Mouse (Mus musculus) MEL (cell line): ENCODE measurements around the gene Nt5dc2. TPM values are rescaled to one million over a fixed set of nuclear protein-coding genes. Genes with fewer than 3 reads are reported as not detected.

ENCODE experiments used
- DNase-seq: peaks from one replicate; pipeline ENCODE4 v3.0.0; 2011; ENCODE audit warnings: low read depth, low spot score
- H3K27ac ChIP-seq: 2 replicates; pipeline ENCODE4 v1.5.1; 2012; ENCODE audit warnings: low read depth, mild to moderate bottlenecking, control low read depth, low read length, moderate library complexity; ENCODE audit not compliant: control insufficient read depth
- H3K27me3 ChIP-seq, 2 experiments: fragments of 150-350 bp in 1 of 2; sonication (generic) in 1 of 2; 2 replicates each; pipeline ENCODE4 v1.6.1; 2012; ENCODE audit warnings: low read length in 2 of 2, mild to moderate bottlenecking in 2 of 2, improper control_type of control experiment in 1 of 2, moderate library complexity in 1 of 2; ENCODE audit not compliant: insufficient read depth in 2 of 2, control insufficient read depth in 1 of 2
- H3K36me3 ChIP-seq, 2 experiments: 2 replicates each; pipeline ENCODE4 v1.6.1; 2012 to 2014; ENCODE audit warnings: low read length in 2 of 2, improper control_type of control experiment in 1 of 2, inconsistent platforms in 1 of 2, mild to moderate bottlenecking in 1 of 2; ENCODE audit not compliant: insufficient read depth in 2 of 2, control insufficient read depth in 1 of 2
- H3K4me1 ChIP-seq, 2 experiments: fragments of 150-350 bp in 1 of 2; sonication (generic) in 1 of 2; 2 replicates each; pipeline ENCODE4 v1.6.1; 2012; ENCODE audit warnings: low read length in 2 of 2, improper control_type of control experiment in 1 of 2, mild to moderate bottlenecking in 1 of 2; ENCODE audit not compliant: insufficient read depth in 2 of 2, control insufficient read depth in 1 of 2
- H3K4me3 ChIP-seq, 2 experiments: fragments of 150-350 bp in 1 of 2; sonication (generic) in 1 of 2; 2 replicates each; pipeline ENCODE4 v1.5.1; 2012; ENCODE audit warnings: low read depth in 2 of 2, low read length in 2 of 2, mild to moderate bottlenecking in 2 of 2, moderate library complexity in 2 of 2, control low read depth in 1 of 2, improper control_type of control experiment in 1 of 2; ENCODE audit not compliant: control insufficient read depth in 1 of 2, insufficient read depth in 1 of 2
- H3K79me2 ChIP-seq: 2 replicates; pipeline ENCODE4 v1.6.1; 2012; ENCODE audit warnings: mild to moderate bottlenecking, low read length, moderate library complexity; ENCODE audit not compliant: control insufficient read depth, poor library complexity, insufficient read depth
- H3K9ac ChIP-seq: 2 replicates; pipeline ENCODE4 v1.6.1; 2012; ENCODE audit warnings: low read depth, mild to moderate bottlenecking, control low read depth, low read length, moderate library complexity; ENCODE audit not compliant: control insufficient read depth, poor library complexity, severe bottlenecking
- H3K9me3 ChIP-seq: fragments of 150-350 bp; sonication (generic); replicated peaks from 2 replicates; pipeline ENCODE4 v1.6.1; 2012; ENCODE audit warnings: mild to moderate bottlenecking, low read length, improper control_type of control experiment, moderate library complexity; ENCODE audit not compliant: insufficient read depth
- BHLHE40 ChIP-seq: IDR thresholded peaks from 2 replicates; pipeline ENCODE4 v1.6.1; 2012; ENCODE audit warnings: low read depth, mild to moderate bottlenecking, inconsistent platforms, low read length, improper control_type of control experiment, borderline replicate concordance
- CHD1 ChIP-seq: IDR thresholded peaks from 2 replicates; pipeline ENCODE4 v1.6.1; 2012; ENCODE audit warnings: low read depth, mild to moderate bottlenecking, inconsistent platforms, low read length, improper control_type of control experiment
- CHD2 ChIP-seq: IDR thresholded peaks from 2 replicates; pipeline ENCODE4 v1.6.1; 2011; ENCODE audit warnings: low read length, improper control_type of control experiment
- ELF1 ChIP-seq: IDR thresholded peaks from 2 replicates; pipeline ENCODE4 v1.6.1; 2014; ENCODE audit warnings: low read depth, mild to moderate bottlenecking, inconsistent platforms, low read length, improper control_type of control experiment, moderate library complexity
- ETS1 ChIP-seq: IDR thresholded peaks from 2 replicates; pipeline ENCODE4 v1.6.1; 2012; ENCODE audit warnings: low read depth, mild to moderate bottlenecking, inconsistent platforms, low read length, improper control_type of control experiment, moderate library complexity
- HCFC1 ChIP-seq: IDR thresholded peaks from 2 replicates; pipeline ENCODE4 v1.6.1; 2012; ENCODE audit warnings: low read depth, mild to moderate bottlenecking, inconsistent platforms, low read length, improper control_type of control experiment, moderate library complexity
- MAFK ChIP-seq: IDR thresholded peaks from 2 replicates; pipeline ENCODE4 v1.6.1; 2011; ENCODE audit warnings: low read depth, mild to moderate bottlenecking, low read length, improper control_type of control experiment, borderline replicate concordance
- MAX ChIP-seq: IDR thresholded peaks from 2 replicates; pipeline ENCODE4 v1.6.1; 2011; ENCODE audit warnings: low read length, improper control_type of control experiment
- MXI1 ChIP-seq: IDR thresholded peaks from 2 replicates; pipeline ENCODE4 v1.6.1; 2011; ENCODE audit warnings: mild to moderate bottlenecking, low read depth, low read length, improper control_type of control experiment
- MYB ChIP-seq: IDR thresholded peaks from 2 replicates; pipeline ENCODE4 v1.6.1; 2011; ENCODE audit warnings: mild to moderate bottlenecking, low read depth, low read length, improper control_type of control experiment
- MYC ChIP-seq: IDR thresholded peaks from 2 replicates; pipeline ENCODE4 v1.6.1; 2011; ENCODE audit warnings: low read depth, mild to moderate bottlenecking, low read length, improper control_type of control experiment, moderate library complexity
- NRF1 ChIP-seq: IDR thresholded peaks from 2 replicates; pipeline ENCODE4 v1.6.1; 2014; ENCODE audit warnings: low read depth, mild to moderate bottlenecking, inconsistent platforms, low read length, improper control_type of control experiment, moderate library complexity; ENCODE audit not compliant: poor library complexity, insufficient read depth, severe bottlenecking
- RCOR1 ChIP-seq: IDR thresholded peaks from 2 replicates; pipeline ENCODE4 v1.6.1; 2012; ENCODE audit warnings: low read depth, mild to moderate bottlenecking, inconsistent platforms, low read length, improper control_type of control experiment
- SIN3A ChIP-seq: IDR thresholded peaks from 2 replicates; pipeline ENCODE4 v1.6.1; 2012; ENCODE audit warnings: low read length, improper control_type of control experiment, inconsistent platforms
- SMC3 ChIP-seq: IDR thresholded peaks from 2 replicates; pipeline ENCODE4 v1.6.1; 2011; ENCODE audit warnings: low read depth, low read length, improper control_type of control experiment
- TBP ChIP-seq: IDR thresholded peaks from 2 replicates; pipeline ENCODE4 v1.8.0; 2011; ENCODE audit warnings: low read depth, low read length, improper control_type of control experiment
- TCF12 ChIP-seq: IDR thresholded peaks from 2 replicates; pipeline ENCODE4 v1.6.1; 2014; ENCODE audit warnings: low read depth, mild to moderate bottlenecking, inconsistent platforms, low read length, improper control_type of control experiment, moderate library complexity
- ZKSCAN1 ChIP-seq: IDR thresholded peaks from 2 replicates; pipeline ENCODE4 v1.6.1; 2012; ENCODE audit warnings: low read depth, mild to moderate bottlenecking, inconsistent platforms, low read length, improper control_type of control experiment, moderate library complexity
- polyA plus RNA-seq, 2 experiments: library from polyadenylated mRNA; stranded (reverse) in 1 of 2; unstranded in 1 of 2; fragments of >175 nt in 1 of 2; fragments of >200 nt in 1 of 2; gene quantifications; 2 replicates each; pipeline versions ENCODE4 v1.2.1 to v1.2.4; 2012; ENCODE audit warnings: low replicate concordance in 2 of 2, low read depth in 1 of 2; ENCODE audit not compliant: insufficient read length in 2 of 2, insufficient read depth in 1 of 2, missing spikeins in 1 of 2
- total RNA-seq: library from RNA; depleted of rRNA; stranded (reverse); fragments of 300-350 nt; gene quantifications from 2 replicates; pipeline ENCODE4 v1.2.3, GENCODE M21; 2012

The Nt5dc2 gene
- total and polyA plus RNA-seq, 3 experiments, result 168 to 349 (median 291) TPM

- no peak overlapping the region for H3K27ac ChIP-seq
- TF ChIP-seq ZKSCAN1 (no peak), TCF12 (no peak), SIN3A (no peak), MYC (no peak), HCFC1 (no peak), MAX (no peak), ELF1 (no peak), ETS1 (no peak), NRF1 (no peak), MYB (no peak), CHD2 (no peak), BHLHE40 (no peak), TBP (no peak)
- H3K36me3 ChIP-seq, result peaks cover 2 to 8% of the 10 kb centered on the region in 2 experiments; a peak in 3 of 4 replicates
- no peak overlapping the region for H3K4me3 ChIP-seq
- DNase-seq, result no peak
- peaks cover 0 to 11% of the 10 kb centered on the region in 2 experiments; a peak in 2 of 4 replicates for H3K4me1 ChIP-seq
- no peak overlapping the region for H3K9ac ChIP-seq
- no peaks in the 10 kb centered on the region for H3K9me3 ChIP-seq
- H3K27me3 ChIP-seq, result no peaks in the 10 kb centered on the region
- H3K79me2 ChIP-seq, result no peaks in the 10 kb centered on the region
These were observed 42.1 kb downstream of the Nt5dc2 start for GRCm38 (mm10) chr14:31172781-31173455.

GRCm38 (mm10) chr14:31173537-31173936 is 42.7 kb downstream of the Nt5dc2 start:
- Histone ChIP-seq H3K4me3 (no peak overlapping the region), H3K4me1 (peaks cover 0 to 11% of the 10 kb centered on the region in 2 experiments; a peak in 2 of 4 replicates), H3K36me3 (peaks cover 2 to 8% of the 10 kb centered on the region in 2 experiments; a peak in 3 of 4 replicates), H3K27ac (no peak overlapping the region), H3K9me3 (no peaks in the 10 kb centered on the region), H3K27me3 (no peaks in the 10 kb centered on the region), H3K9ac (no peak overlapping the region), H3K79me2 (no peaks in the 10 kb centered on the region)
- TF ChIP-seq MAFK, result no peak
- TF ChIP-seq SMC3, result no peak
- TF ChIP-seq CHD1, result no peak
- no peak for TF ChIP-seq MXI1
- TF ChIP-seq RCOR1, result no peak
- TF ChIP-seq TCF12, result no peak
- no peak for DNase-seq
